Mouse (Mus musculus) gastrocnemius, postnatal 4 days (tissue): Measurements from ENCODE around the gene Lbx2. TPM values are rescaled to one million over a fixed set of nuclear protein-coding genes. Genes with fewer than 3 reads are reported as not detected.

ENCODE experiments used
- DNase-seq, 2 experiments: peaks; one replicate each; pipeline ENCODE4 v3.0.0; 2021 to 2022; ENCODE audit warnings: low spot score in 2 of 2, mixed read lengths in 2 of 2
- total RNA-seq, 2 experiments: library from RNA; stranded (reverse); gene quantifications; 2 replicates each; pipeline ENCODE4 v1.2.3; 2021

Lbx2 gene
- total RNA-seq, 2 experiments from 2014 or later = not detected

GRCm38 (mm10) chr6:83070311-83071219, 15.6 kb upstream of the Lbx2 start:
- peak in 1 of 2 experiments; percentile 35 for DNase-seq

- peak in 1 of 2 experiments; percentile 16 for DNase-seq
Measured at GRCm38 (mm10) chr6:83071220-83071619, 14.9 kb upstream of the Lbx2 start.

- no peak for DNase-seq
Measured at GRCm38 (mm10) chr6:83074979-83075378, 11.2 kb upstream of the Lbx2 start.

GRCm38 (mm10) chr6:83077630-83078323, 8.4 kb upstream of the Lbx2 start, which contains the start of gene Pcgf1:
TSS of gene Pcgf1 (plus strand) at chr6:83077869.
- no peak for DNase-seq

GRCm38 (mm10) chr6:83078324-83078858, 7.8 kb upstream of the Lbx2 start:
- DNase-seq = peak; percentile 96 to 99

- no peak for DNase-seq
Measured at GRCm38 (mm10) chr6:83080210-83080609, 6.0 kb upstream of the Lbx2 start.

- no peak for DNase-seq
Measured at GRCm38 (mm10) chr6:83083497-83083896, 2.7 kb upstream of the Lbx2 start.

GRCm38 (mm10) chr6:83084477-83084876, 1.7 kb upstream of the Lbx2 start:
- DNase-seq = no peak

GRCm38 (mm10) chr6:83087205-83087925, 1.2 kb downstream of the Lbx2 start:
- peak in 1 of 2 experiments; percentile 25 for DNase-seq

GRCm38 (mm10) chr6:83087926-83088260, 1.7 kb downstream of the Lbx2 start:
- no peak for DNase-seq

GRCm38 (mm10) chr6:83092416-83093127, 6.4 kb downstream of the Lbx2 start:
- no peak for DNase-seq

GRCm38 (mm10) chr6:83095968-83096367, 9.8 kb downstream of the Lbx2 start:
- no peak for DNase-seq

GRCm38 (mm10) chr6:83098411-83098810, 12.2 kb downstream of the Lbx2 start:
- DNase-seq = no peak

GRCm38 (mm10) chr6:83101316-83101687, 15.1 kb downstream of the Lbx2 start, which contains the start of the genes Ccdc142 and Gm42688:
TSS of gene Ccdc142 (plus strand) at chr6:83101601.
TSS of gene Gm42688 (plus strand) at chr6:83101617.
- DNase-seq = peak; percentile 66 to 87

- DNase-seq = peak in 1 of 2 experiments; percentile 72
Measured at GRCm38 (mm10) chr6:83101688-83102556, 15.8 kb downstream of the Lbx2 start.

- DNase-seq = no peak
Measured at GRCm38 (mm10) chr6:83103130-83103650, 17.0 kb downstream of the Lbx2 start.

GRCm38 (mm10) chr6:83104158-83104557, 18.0 kb downstream of the Lbx2 start:
- no peak for DNase-seq

- peak; percentile 77 to 86 for DNase-seq
Measured at GRCm38 (mm10) chr6:83107566-83108400, 21.6 kb downstream of the Lbx2 start.
